Mouse (Mus musculus): Measurements from ENCODE around the gene Rfng. TPM values are rescaled to one million over a fixed set of nuclear protein-coding genes. Genes with fewer than 3 reads are reported as not detected.
"Not testable (repeated sequence)": the region's sequence is repeated elsewhere in the genome, so short reads cannot be mapped to it uniquely, and the experiment has no call there.

Rfng gene
- total RNA-seq, 2 experiments from 2014 or later, result 53.1 to 56.6 TPM

DNA sequence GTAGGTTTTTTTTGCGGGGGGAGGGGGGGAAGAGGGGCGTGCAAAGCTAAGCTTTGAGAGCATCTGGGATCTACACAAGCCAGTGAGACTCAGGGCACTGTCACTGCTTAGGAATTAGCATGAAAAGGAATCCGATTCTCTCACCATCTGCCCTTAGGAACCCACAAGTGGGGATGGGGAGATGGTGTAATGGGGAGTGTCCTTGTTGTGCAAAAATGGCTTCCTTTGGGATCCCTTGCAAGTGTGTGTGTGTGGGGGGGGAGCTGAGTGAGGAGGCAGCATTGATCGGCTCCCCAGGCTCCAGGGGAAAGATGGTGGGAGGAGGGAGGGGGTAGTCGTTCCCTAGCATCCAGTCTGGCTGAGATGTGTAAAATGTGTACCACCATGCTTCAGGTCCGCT, 6.9 kb downstream of the Rfng start:
- DNase-seq (ENCODE audit: low spot score in 2 of 2), result no peak

GRCm38 (mm10) chr11:120775774-120776469, 8.1 kb downstream of the Rfng start:
- DNase-seq (ENCODE audit: low spot score in 2 of 2), result peak; percentile 92 to 99

DNA sequence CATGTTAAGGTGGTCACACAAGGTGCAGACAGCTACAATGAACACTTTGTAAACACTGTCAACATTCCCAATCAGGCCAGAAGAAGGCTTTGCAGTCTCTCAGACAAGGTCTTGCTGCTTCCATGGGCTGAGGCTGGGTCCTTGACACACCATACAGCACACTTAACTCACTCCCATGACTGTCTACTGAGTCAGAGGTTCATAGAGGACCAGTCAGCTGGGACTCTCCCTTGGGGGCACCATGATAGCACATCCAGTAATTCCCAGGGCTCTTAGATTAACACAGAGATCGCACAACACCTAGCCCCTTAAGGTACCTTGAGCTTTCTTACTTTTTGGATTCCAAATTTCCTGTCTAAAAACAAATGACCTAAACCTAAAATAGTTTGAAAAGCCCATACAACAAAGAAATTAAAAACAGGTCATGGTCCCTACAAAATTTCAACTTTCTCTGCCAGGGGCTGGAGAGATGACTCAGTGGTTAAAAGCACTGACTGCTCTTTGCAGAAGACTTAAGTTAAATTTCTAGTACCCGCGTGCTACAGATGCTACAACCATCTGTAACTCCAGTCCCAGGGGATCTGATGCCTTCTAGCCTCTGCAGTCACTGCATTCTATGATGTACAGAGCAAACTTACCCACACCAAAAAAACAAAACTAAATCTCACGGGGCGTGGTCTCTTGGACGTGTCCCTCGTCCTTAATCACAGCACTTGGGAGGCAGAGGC, 10.4 kb downstream of the Rfng start:
- DNase-seq (ENCODE audit: low spot score in 2 of 2), result no peak

- no peak for DNase-seq (ENCODE audit: low spot score in 2 of 2)
These were observed 11.3 kb downstream of the Rfng start for GRCm38 (mm10) chr11:120772749-120773148.

GRCm38 (mm10) chr11:120768206-120768605, 15.8 kb downstream of the Rfng start:
- DNase-seq (ENCODE audit: low spot score in 2 of 2), result no peak

GRCm38 (mm10) chr11:120767023-120767422, 17.0 kb downstream of the Rfng start:
- DNase-seq (ENCODE audit: low spot score in 2 of 2), result not testable (repeated sequence)

- not testable (repeated sequence) for DNase-seq (ENCODE audit: low spot score in 2 of 2)
These were observed 20.6 kb downstream of the Rfng start for GRCm38 (mm10) chr11:120763121-120763999.

GRCm38 (mm10) chr11:120762672-120763041, 21.4 kb downstream of the Rfng start, which contains the start of gene Hmga1b:
Gene Hmga1b, plus strand, starts transcription at chr11:120762794.
- not testable (repeated sequence) for DNase-seq (ENCODE audit: low spot score in 2 of 2)

DNA sequence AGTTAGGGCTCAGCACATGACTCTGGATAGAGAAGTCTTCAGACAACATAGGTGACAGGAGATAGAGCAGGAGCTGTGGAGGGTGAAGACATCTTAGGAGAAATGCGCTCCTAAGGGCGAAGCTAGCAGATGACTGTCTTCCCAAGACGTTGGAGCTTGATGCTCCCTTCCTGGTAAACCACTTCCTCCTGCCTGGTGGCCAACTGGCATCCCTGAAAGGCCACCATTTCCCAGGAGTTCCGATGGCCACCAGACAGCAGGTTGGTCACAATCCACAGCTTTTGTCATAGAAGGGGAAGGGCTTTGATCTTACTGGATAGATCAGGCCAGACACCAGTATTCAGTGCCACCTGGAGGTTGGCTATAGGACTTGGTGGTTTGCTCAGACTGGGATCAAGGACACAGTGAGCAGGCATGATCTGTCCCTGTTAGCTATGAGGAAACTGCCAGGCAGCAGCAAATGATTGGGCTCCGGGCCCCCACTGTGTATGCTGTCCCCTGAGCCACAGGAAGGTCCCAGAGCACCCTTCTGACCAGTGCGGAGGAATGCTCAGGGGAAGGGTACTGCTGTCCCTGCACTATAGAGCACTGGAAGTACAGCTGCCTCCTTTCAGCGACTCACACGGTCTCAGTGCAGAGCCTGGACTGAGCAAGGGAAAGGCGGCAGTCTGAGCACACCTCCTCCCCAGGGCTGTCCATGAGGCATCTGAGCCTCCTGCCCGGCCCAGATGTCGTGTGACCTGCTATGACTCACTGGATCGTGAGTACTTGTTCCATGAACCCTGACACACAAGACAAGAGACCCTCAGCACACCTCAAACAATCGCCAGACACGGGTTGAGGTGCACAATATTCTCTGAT, 22.0 kb downstream of the Rfng start:
- DNase-seq (ENCODE audit: low spot score in 2 of 2), result no peak

DNA sequence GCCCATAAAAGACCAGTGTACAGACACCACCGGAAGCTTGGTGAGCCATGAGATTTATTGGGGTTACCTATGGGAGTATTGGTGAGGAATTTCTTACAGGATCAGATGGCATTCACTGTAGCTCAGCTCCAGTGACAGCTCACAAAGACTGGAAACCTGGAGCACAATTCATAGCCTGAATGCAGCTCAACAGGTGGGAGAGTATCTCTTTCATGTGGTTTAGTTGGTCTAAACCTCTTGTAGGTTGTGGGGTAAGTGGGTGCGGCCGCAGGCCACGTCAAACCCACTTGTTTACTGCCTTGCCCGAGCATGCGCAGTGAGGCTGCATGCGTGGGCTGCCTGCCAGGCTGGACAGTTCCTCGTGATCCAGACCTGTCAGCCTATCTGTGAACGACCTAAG, 23.8 kb downstream of the Rfng start:
- no peak for DNase-seq (ENCODE audit: low spot score in 2 of 2)

GRCm38 (mm10) chr11:120751606-120752005, 32.4 kb downstream of the Rfng start:
- DNase-seq (ENCODE audit: low spot score in 2 of 2), result no peak

DNA sequence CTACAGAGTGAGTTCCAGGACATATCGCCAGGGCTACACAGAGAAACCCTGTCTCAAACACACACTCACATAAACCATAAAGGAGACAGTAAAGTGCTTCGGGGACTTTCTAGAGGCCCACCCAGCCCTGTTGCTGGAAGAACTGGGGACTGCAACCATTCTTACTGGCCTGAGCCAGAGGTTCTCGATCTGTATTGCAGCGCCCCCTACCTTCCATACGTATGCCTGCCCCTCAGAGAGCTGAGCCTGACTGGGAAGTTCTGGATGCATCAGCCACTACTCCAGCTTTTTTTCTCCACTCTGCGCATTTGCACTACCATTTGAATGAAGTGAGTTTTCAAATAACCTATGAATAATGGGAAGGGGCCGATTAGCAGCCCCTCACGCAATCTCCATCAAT, 34.6 kb downstream of the Rfng start:
- DNase-seq (ENCODE audit: low spot score in 2 of 2), result no peak

DNA sequence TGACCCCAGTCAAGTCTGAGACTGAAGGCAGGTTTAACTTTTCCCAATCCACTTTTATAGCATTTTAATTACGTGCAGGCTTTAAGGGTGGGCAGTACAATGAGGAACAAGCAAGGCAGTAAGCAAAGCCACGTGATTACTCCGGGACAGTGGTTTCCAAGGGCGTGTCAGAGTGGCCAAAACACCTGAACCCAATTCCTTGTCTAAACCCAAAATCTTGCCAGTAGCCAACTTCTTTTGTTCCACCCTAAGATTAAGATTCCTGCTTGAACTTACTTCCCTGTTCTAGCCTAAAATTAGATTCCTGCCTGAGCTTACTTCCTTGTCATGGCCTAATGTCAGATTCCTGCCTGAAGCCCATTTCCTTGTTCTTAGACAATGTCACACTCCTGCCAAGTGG, 36.0 kb downstream of the Rfng start:
- DNase-seq (ENCODE audit: low spot score in 2 of 2), result no peak

DNA sequence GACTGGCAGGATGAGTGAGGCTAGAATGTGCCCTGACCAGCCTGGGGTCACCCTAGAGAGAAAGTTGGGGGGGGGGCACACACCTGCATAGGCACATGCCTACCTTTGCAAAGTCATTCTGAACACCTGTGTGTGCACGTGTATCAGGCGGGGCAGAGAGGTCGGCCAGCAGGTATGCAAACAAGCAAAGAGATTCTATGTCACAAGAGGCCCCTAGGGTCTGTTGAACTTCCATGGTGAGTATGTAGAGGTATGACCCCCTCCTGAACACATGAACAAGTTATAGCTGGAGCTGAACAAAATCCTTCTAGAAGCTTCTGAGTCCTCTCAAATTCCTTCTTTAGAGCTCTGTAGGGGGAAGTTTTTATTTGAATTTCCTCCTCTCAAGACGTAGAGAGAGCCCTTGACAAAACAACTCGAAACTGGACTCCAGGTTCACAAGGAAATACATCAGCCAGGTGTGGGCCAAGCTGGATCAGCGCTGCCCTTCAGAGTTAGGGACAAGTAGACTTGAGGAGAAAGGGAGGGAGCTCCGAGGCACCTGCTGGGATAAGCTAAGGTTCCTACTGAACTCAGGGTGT, 39.8 kb downstream of the Rfng start:
- DNase-seq (ENCODE audit: low spot score in 2 of 2), result no peak

DNA sequence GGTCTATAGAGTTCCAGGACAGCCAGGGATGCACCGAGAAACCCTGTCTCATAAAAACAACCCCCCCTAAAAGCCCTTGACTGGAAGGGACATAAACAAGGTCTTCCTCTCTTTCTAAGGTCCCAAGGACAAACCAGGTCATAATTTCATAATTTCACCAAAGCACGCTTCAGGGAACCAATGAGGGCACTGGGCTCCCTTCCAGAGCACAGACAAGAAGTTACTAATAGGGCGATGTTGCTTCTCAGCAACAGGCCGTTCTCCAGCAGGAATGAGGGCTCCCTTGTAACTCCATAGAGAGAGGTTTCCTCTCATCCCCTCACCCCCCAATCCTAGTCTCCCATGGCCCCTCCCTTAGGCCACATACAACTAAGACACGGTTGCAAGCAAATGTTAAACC, 43.0 kb downstream of the Rfng start:
- no peak for DNase-seq (ENCODE audit: low spot score in 2 of 2)

- no peak for DNase-seq (ENCODE audit: low spot score in 2 of 2)
These were observed 47.6 kb downstream of the Rfng start for GRCm38 (mm10) chr11:120736424-120736823.

DNA sequence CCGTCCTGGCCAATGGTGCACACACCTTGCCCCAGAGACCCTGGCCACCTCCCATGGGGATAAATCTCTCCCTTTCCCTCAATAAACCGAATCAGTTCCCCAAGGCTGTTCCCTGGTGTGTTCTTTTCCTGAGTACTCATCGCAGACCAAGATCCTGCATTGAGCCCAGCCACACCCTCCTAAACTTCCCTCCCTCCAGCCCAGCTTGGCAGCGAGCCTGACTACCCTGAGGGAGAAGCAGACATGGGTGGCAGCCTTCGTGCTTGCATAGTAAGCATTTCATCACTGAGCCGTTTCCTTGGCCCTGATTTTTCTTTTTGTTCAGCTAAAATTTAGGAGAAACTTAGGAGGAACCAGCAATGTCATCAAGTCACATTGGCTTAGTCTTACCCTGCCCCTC, 50.5 kb downstream of the Rfng start:
- DNase-seq (ENCODE audit: low spot score in 2 of 2), result no peak

GRCm38 (mm10) chr11:120731858-120732680, 51.9 kb downstream of the Rfng start, which contains the start of gene Cbr2:
Gene Cbr2, minus strand, starts transcription at chr11:120732114.
- no peak for DNase-seq (ENCODE audit: low spot score in 2 of 2)

DNA sequence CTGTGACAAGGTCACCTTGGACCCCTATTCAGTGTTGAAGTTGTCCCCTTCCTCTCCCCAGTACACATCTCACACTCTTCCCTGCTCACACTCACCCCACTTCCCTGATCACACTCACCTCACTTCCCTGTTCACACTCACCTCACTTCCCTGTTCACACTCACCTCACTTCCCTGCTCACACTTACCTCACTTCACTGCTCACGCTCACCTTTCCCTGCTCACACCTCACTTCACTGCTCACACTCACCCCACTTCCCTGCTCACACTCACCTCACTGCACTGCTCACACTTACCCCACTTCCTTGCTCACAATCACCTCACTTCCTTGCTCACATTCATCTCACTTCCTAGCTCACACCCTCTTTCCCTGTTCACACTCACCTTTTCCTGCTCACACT, 52.6 kb downstream of the Rfng start:
- no peak for DNase-seq (ENCODE audit: low spot score in 2 of 2)

Data from left cerebral cortex, adult 18-20 months (tissue).